Mouse (Mus musculus) liver, embryonic 11.5 days (tissue): ENCODE data around the gene Npsr1. TPM values are rescaled to one million over a fixed set of nuclear protein-coding genes. Genes with fewer than 3 reads are reported as not detected.

ENCODE experiments used
- ATAC-seq: fragments of 200-750 bp; cut with Nextera tagmentation; replicated peaks from 2 replicates; pipeline ENCODE4 v1.8.0; 2017; ENCODE audit warnings: moderate number of reproducible peaks, mild to moderate bottlenecking, moderate TSS enrichment, moderate library complexity; ENCODE audit not compliant: low FRiP score
- DNase-seq: peaks from one replicate; pipeline ENCODE4 v3.0.0-alpha.2; 2017; ENCODE audit warnings: low spot score
- H3K27ac ChIP-seq: fragments of 300-500 bp; sonication (generic); 2 replicates; pipeline ENCODE4 v1.5.1; 2014; ENCODE audit warnings: mild to moderate bottlenecking, low read depth, low read length, control low read depth
- H3K27me3 ChIP-seq: fragments of 300-500 bp; sonication (generic); replicated peaks from 2 replicates; pipeline ENCODE4 v1.6.1; 2014; ENCODE audit warnings: low read length, mixed read lengths; ENCODE audit not compliant: control insufficient read depth, insufficient read depth
- H3K36me3 ChIP-seq: fragments of 300-500 bp; sonication (generic); 2 replicates; pipeline ENCODE4 v1.6.1; 2014; ENCODE audit warnings: mild to moderate bottlenecking, low read length, moderate library complexity, mixed read lengths; ENCODE audit not compliant: control insufficient read depth, insufficient read depth
- H3K4me1 ChIP-seq: fragments of 300-500 bp; sonication (generic); replicated peaks from 2 replicates; pipeline ENCODE4 v1.6.1; 2014; ENCODE audit warnings: low read length, mixed read lengths; ENCODE audit not compliant: control insufficient read depth, insufficient read depth
- H3K4me2 ChIP-seq: fragments of 300-500 bp; sonication (generic); 2 replicates; pipeline ENCODE4 v1.6.1; 2014; ENCODE audit warnings: mild to moderate bottlenecking, control low read depth, moderate library complexity
- H3K4me3 ChIP-seq: fragments of 300-500 bp; sonication (generic); 2 replicates; pipeline ENCODE4 v1.5.1; 2014; ENCODE audit warnings: low read depth, low read length, control low read depth
- H3K9ac ChIP-seq: fragments of 300-500 bp; sonication (generic); 2 replicates; pipeline ENCODE4 v1.6.1; 2014; ENCODE audit warnings: low read depth, low read length, control low read depth
- H3K9me3 ChIP-seq: fragments of 300-500 bp; sonication (generic); 2 replicates; pipeline ENCODE4 v1.6.1; 2016; ENCODE audit warnings: low read length, inconsistent platforms, mixed read lengths; ENCODE audit not compliant: control insufficient read depth
- WGBS: fragments of 180-500 bp; shearing (Covaris S2); extraction: QIAGEN DNeasy Blood & Tissue Kit; methylation state at CpG from one replicate; pipeline ENCODE4 v1.1.7; 2014; 5-methylcytosine and 5-hydroxymethylcytosine counted together
- polyA plus RNA-seq: library from polyadenylated mRNA; unstranded; fragments of >200 nt; fragmentation: Nextera tagmentation; extraction: Ambion mirVana; gene quantifications from 2 replicates; pipeline ENCODE4 v1.2.1, GENCODE M21; 2014

Gene Npsr1
- polyA plus RNA-seq: not detected in 2 replicates

DNA sequence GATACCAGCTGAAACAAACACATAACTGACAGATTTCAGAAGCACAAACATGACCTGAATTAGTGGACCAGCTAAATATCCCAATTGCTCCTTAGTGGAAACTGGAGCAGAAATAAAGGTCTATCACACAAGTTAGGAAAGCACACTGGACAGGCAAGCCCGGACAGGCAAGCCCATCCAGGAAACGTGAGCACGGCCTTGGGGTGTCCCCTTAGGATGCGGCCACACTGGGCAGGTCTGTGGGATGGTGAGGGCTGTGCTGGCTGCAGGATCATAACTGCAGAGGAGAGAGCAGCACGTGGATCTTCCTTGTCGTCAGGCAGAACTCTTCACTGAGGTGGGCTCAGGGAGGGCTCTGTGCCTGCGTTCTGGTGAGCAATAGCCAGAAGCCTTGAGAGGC, at the start of gene Npsr1:
Gene Npsr1, plus strand, starts transcription at position 301 of the 400 bp plus-strand sequence.
- Histone ChIP-seq H3K4me2 (no peak within 1 kb of the TSS), H3K9ac (no peak within 1 kb of the TSS), H3K27ac (no peak within 1 kb of the TSS), H3K4me1 (no peaks in the 10 kb centered on the region), H3K27me3 (no peaks in the 10 kb centered on the region), H3K36me3 (no peaks in the 10 kb centered on the region), H3K4me3 (no peak within 1 kb of the TSS), H3K9me3 (no peaks in the 10 kb centered on the region)
- ATAC-seq (no peak), DNase-seq (no peak)
- WGBS: 64% methylated on average over 7 of the region's 7 CpGs

GRCm38 (mm10) chr9:24051538-24051937, 46.3 kb upstream of the Npsr1 start:
- no peaks in the 10 kb centered on the region for H3K27me3 ChIP-seq
- no peak for DNase-seq
- H3K4me3 ChIP-seq: no peak overlapping the region
- no peaks in the 10 kb centered on the region for H3K4me1 ChIP-seq
- ATAC-seq: no peak
- no peak overlapping the region for H3K27ac ChIP-seq
- H3K4me2 ChIP-seq: no peak overlapping the region
- no peaks in the 10 kb centered on the region for H3K36me3 ChIP-seq
- H3K9me3 ChIP-seq: no peaks in the 10 kb centered on the region
- no peak overlapping the region for H3K9ac ChIP-seq

GRCm38 (mm10) chr9:24063251-24063650, 34.5 kb upstream of the Npsr1 start:
- no peak overlapping the region for H3K4me3 ChIP-seq
- no peaks in the 10 kb centered on the region for H3K4me1 ChIP-seq
- H3K9ac ChIP-seq: no peak overlapping the region
- H3K4me2 ChIP-seq: no peak overlapping the region
- ATAC-seq (no peak), DNase-seq (no peak)
- no peaks in the 10 kb centered on the region for H3K27me3 ChIP-seq
- H3K9me3 ChIP-seq: no peaks in the 10 kb centered on the region
- H3K36me3 ChIP-seq: no peaks in the 10 kb centered on the region
- H3K27ac ChIP-seq: no peak overlapping the region

DNA sequence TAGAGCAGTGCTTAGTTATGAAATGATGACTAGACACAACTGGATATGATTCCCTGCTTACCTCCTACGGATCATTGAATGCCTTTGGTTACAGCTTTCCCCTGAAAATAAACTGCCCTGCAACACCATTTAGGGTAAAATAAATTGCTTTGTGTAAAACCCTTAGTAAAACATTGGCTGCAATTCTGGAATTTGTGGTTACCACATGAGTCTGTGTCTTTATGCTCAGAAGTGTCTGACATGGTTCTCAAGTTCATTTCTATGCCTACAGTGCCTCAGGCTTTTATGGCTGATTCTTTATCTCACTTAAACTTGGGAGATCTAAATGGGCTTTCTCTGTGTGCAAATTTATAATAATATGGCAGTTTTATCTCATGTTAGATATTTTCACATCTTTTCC, 26.1 kb upstream of the Npsr1 start:
- WGBS: 75% methylated on average over 1 of the region's 1 CpGs
- H3K27ac ChIP-seq: no peak overlapping the region
- DNase-seq (no peak), ATAC-seq (no peak)
- no peaks in the 10 kb centered on the region for H3K36me3 ChIP-seq
- H3K4me3 ChIP-seq: no peak overlapping the region
- H3K4me1 ChIP-seq: no peaks in the 10 kb centered on the region
- H3K9ac ChIP-seq: no peak overlapping the region
- no peak overlapping the region for H3K4me2 ChIP-seq
- H3K9me3 ChIP-seq: no peaks in the 10 kb centered on the region
- H3K27me3 ChIP-seq: no peaks in the 10 kb centered on the region

- Histone ChIP-seq H3K9ac (no peak overlapping the region), H3K36me3 (no peaks in the 10 kb centered on the region), H3K9me3 (no peaks in the 10 kb centered on the region), H3K4me2 (no peak overlapping the region), H3K4me3 (no peak overlapping the region), H3K4me1 (no peaks in the 10 kb centered on the region), H3K27me3 (no peaks in the 10 kb centered on the region), H3K27ac (no peak overlapping the region)
- ATAC-seq (no peak), DNase-seq (no peak)
Observed at GRCm38 (mm10) chr9:24077596-24077995, 20.2 kb upstream of the Npsr1 start.

GRCm38 (mm10) chr9:24091875-24092274, 5.9 kb upstream of the Npsr1 start:
- Histone ChIP-seq H3K9me3 (no peaks in the 10 kb centered on the region), H3K27ac (no peak overlapping the region), H3K4me2 (no peak overlapping the region), H3K4me3 (no peak overlapping the region), H3K9ac (no peak overlapping the region), H3K4me1 (no peaks in the 10 kb centered on the region), H3K27me3 (no peaks in the 10 kb centered on the region), H3K36me3 (no peaks in the 10 kb centered on the region)
- ATAC-seq (no peak), DNase-seq (no peak)

GRCm38 (mm10) chr9:24098526-24098925, 730 bp downstream of the Npsr1 start:
- H3K4me2 ChIP-seq: no peak overlapping the region

GRCm38 (mm10) chr9:24099631-24100030, 1.8 kb downstream of the Npsr1 start:
- no peak for DNase-seq
- H3K27me3 ChIP-seq: no peaks in the 10 kb centered on the region
- 85% methylated on average over 4 of the region's 4 CpGs for WGBS
- H3K4me2 ChIP-seq: no peak overlapping the region
- no peak overlapping the region for H3K9ac ChIP-seq
- H3K4me3 ChIP-seq: no peak overlapping the region
- no peaks in the 10 kb centered on the region for H3K9me3 ChIP-seq
- no peaks in the 10 kb centered on the region for H3K36me3 ChIP-seq
- H3K4me1 ChIP-seq: no peaks in the 10 kb centered on the region
- H3K27ac ChIP-seq: no peak overlapping the region
- ATAC-seq: no peak

More at GRCm38 (mm10) chr9:24098526-24098925, 730 bp downstream of the Npsr1 start:
- H3K27me3 ChIP-seq: no peaks in the 10 kb centered on the region
- no peak overlapping the region for H3K27ac ChIP-seq
- no peak for DNase-seq
- H3K36me3 ChIP-seq: no peaks in the 10 kb centered on the region
- no peak overlapping the region for H3K4me3 ChIP-seq
- no peaks in the 10 kb centered on the region for H3K4me1 ChIP-seq
- H3K9ac ChIP-seq: no peak overlapping the region
- 69% methylated on average over 2 of the region's 2 CpGs for WGBS
- ATAC-seq: no peak
- no peaks in the 10 kb centered on the region for H3K9me3 ChIP-seq

DNA sequence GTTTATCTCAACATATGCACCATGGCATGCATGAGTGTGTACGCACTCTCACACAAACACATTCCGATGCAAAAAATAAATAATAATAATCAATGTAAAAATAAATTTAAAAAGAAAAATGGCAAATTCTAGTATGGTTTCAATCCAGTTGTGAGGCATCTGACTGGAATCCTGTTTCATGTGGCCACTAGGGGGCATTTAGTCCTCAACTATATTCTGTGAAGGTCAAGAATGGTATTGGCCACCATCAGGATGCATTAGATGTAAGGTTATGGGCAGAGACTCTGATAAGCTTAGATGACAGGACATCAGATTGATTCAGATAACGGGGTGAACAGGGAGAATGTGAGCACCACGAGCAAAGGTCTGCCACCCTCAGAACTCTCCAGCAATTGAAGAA, 21.6 kb downstream of the Npsr1 start:
- H3K9ac ChIP-seq: no peak overlapping the region
- no peaks in the 10 kb centered on the region for H3K9me3 ChIP-seq
- H3K4me3 ChIP-seq: no peak overlapping the region
- H3K36me3 ChIP-seq: no peaks in the 10 kb centered on the region
- 35% methylated on average over 4 of the region's 4 CpGs for WGBS
- no peak overlapping the region for H3K4me2 ChIP-seq
- no peak overlapping the region for H3K27ac ChIP-seq
- ATAC-seq (0 out of 2 replicates have a peak, but pooled peaks have one; percentile 43), DNase-seq (no peak)
- no peaks in the 10 kb centered on the region for H3K4me1 ChIP-seq
- H3K27me3 ChIP-seq: no peaks in the 10 kb centered on the region
